In the genomic region with DNA sequence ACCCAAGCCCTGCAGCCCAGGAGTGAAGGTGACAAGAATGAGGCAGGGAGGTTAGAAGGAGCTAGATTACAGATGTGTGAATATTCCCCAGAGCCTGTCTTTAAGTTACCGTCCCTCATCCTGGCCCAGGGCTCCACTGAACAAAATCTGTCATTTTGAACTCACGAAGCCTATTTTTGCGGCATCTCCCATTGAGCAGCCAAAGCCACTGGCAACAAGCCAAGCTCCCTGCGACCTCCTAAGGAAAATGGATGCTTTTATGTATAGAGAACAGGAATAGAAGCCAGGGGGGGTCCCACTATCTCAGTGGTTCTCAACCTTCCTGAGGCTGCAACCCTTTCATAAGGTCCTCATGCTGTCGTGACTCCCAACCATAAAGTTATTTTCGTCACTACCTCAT, we compare ENCODE assay signal across 20 mouse cellular contexts.
A peak's percentile ranks its signal among the peaks of the same experiment; 100 is the strongest.
DNase-seq lines count a peak whose midpoint lies in the region; ATAC-seq and TF ChIP-seq lines count a peak whose summit lies in the region.
"Had no signal": no experiment of that assay in that cellular context is flagged by ENCODE, and none has a peak within 500 bp of the region (broad histone marks: within the 10 kb centered on the region; RNA-seq: fewer than 3 reads in every experiment).

No protein-coding gene starts in this region.

- DNase-seq in forebrain, embryonic 11.5 days (ENCODE audit: low spot score), result no peak
- peak; percentile 82 for DNase-seq in midbrain, embryonic 11.5 days (ENCODE audit: low spot score, missing footprints)
- peak; percentile 52 for DNase-seq in forebrain, embryonic 14.5 days (ENCODE audit: low spot score)
- DNase-seq in forebrain, postnatal 0 days, result no peak
- no peak for DNase-seq in kidney, adult 11 months
- DNase-seq in layer of hippocampus, postnatal 25 days (ENCODE audit: extremely low spot score in 1 of 2, low spot score in 1 of 2), result no peak
- DNase-seq: adrenal gland, postnatal 14 days; cerebellum, adult 18-20 months; cerebellum, adult 9-11 months; gastrocnemius, postnatal 36 days; heart, adult 11 months; heart, postnatal 36 days had no signal

- TF ChIP-seq CTCF in forebrain, postnatal 0 days (IDR thresholded peaks at IDR 0.05; ENCODE audit: low read depth), result no peak

- H3K36me3 ChIP-seq in forebrain, embryonic 13.5 days (ENCODE audit: poor library complexity, severe bottlenecking), result no peaks in the 10 kb centered on the region
- H3K36me3 ChIP-seq in forebrain, embryonic 11.5 days (ENCODE audit: control insufficient read depth, insufficient read depth, low read length), result no peaks in the 10 kb centered on the region
- no peaks in the 10 kb centered on the region for H3K36me3 ChIP-seq in midbrain, embryonic 11.5 days (ENCODE audit: control insufficient read depth, insufficient read depth, low read length)
- no peaks in the 10 kb centered on the region for H3K36me3 ChIP-seq in midbrain, embryonic 15.5 days (replicated peaks)
- no peaks in the 10 kb centered on the region for H3K36me3 ChIP-seq in forebrain, embryonic 14.5 days (ENCODE audit: control insufficient read depth, insufficient read depth, low read length)
- no peaks in the 10 kb centered on the region for H3K36me3 ChIP-seq in forebrain, postnatal 0 days (ENCODE audit: insufficient read depth)
- H3K36me3 ChIP-seq: embryonic facial prominence, embryonic 12.5 days; heart, embryonic 13.5 days; hindbrain, embryonic 12.5 days had no signal

- no peak overlapping the region for H3K4me3 ChIP-seq in forebrain, embryonic 13.5 days
- no peak overlapping the region for H3K4me3 ChIP-seq in forebrain, embryonic 11.5 days (ENCODE audit: low read depth, low read length)
- H3K4me3 ChIP-seq in midbrain, embryonic 11.5 days (ENCODE audit: low read depth, low read length), result no peak overlapping the region
- no peak overlapping the region for H3K4me3 ChIP-seq in midbrain, embryonic 15.5 days
- H3K4me3 ChIP-seq in forebrain, embryonic 14.5 days (ENCODE audit: low read depth, low read length), result no peak overlapping the region
- no peak overlapping the region for H3K4me3 ChIP-seq in forebrain, postnatal 0 days (ENCODE audit: low read depth, low read length)
- H3K4me3 ChIP-seq: embryonic facial prominence, embryonic 12.5 days; heart, embryonic 13.5 days; hindbrain, embryonic 12.5 days had no signal

- 0 out of 2 replicates have a peak overlapping the region, but pooled peaks have one; percentile 1 for H3K4me2 ChIP-seq in forebrain, embryonic 13.5 days
- H3K4me2 ChIP-seq in forebrain, embryonic 11.5 days (ENCODE audit: low read depth, low read length, severe bottlenecking), result no peak overlapping the region
- H3K4me2 ChIP-seq in midbrain, embryonic 11.5 days, result no peak overlapping the region
- H3K4me2 ChIP-seq in midbrain, embryonic 15.5 days, result no peak overlapping the region
- no peak overlapping the region for H3K4me2 ChIP-seq in forebrain, embryonic 14.5 days (ENCODE audit: low read length)
- H3K4me2 ChIP-seq in forebrain, postnatal 0 days (ENCODE audit: low read depth), result no peak overlapping the region
- H3K4me2 ChIP-seq: embryonic facial prominence, embryonic 12.5 days; heart, embryonic 13.5 days; hindbrain, embryonic 12.5 days had no signal

- H3K27me3 ChIP-seq in forebrain, embryonic 13.5 days, result peaks cover 17% of the 10 kb centered on the region; the same call in 1 of the 2 replicates
- no peaks in the 10 kb centered on the region; the same call in 1 of the 2 replicates for H3K27me3 ChIP-seq in forebrain, embryonic 11.5 days (ENCODE audit: control insufficient read depth, insufficient read depth, low read length)
- peaks cover 3% of the 10 kb centered on the region; the same call in 1 of the 2 replicates for H3K27me3 ChIP-seq in midbrain, embryonic 11.5 days (ENCODE audit: control insufficient read depth, insufficient read depth, low read length)
- no peaks in the 10 kb centered on the region for H3K27me3 ChIP-seq in midbrain, embryonic 15.5 days (replicated peaks)
- no peaks in the 10 kb centered on the region for H3K27me3 ChIP-seq in forebrain, embryonic 14.5 days (replicated peaks; ENCODE audit: control insufficient read depth, insufficient read depth, low read length)
- no peaks in the 10 kb centered on the region for H3K27me3 ChIP-seq in forebrain, postnatal 0 days (ENCODE audit: insufficient read depth, low read length)

- H3K9me3 ChIP-seq in forebrain, embryonic 13.5 days (replicated peaks), result 0 out of 2 replicates have a peak, but pooled peaks cover 5% of the 10 kb centered on the region
- no peaks in the 10 kb centered on the region for H3K9me3 ChIP-seq in forebrain, embryonic 11.5 days (ENCODE audit: control insufficient read depth, low read length)
- H3K9me3 ChIP-seq in midbrain, embryonic 11.5 days (ENCODE audit: control insufficient read depth, low read length), result no peaks in the 10 kb centered on the region; the same call in 1 of the 2 replicates
- H3K9me3 ChIP-seq in midbrain, embryonic 15.5 days, result no peaks in the 10 kb centered on the region
- no peaks in the 10 kb centered on the region for H3K9me3 ChIP-seq in forebrain, embryonic 14.5 days (replicated peaks; ENCODE audit: control insufficient read depth, low read length)
- no peaks in the 10 kb centered on the region for H3K9me3 ChIP-seq in forebrain, postnatal 0 days (ENCODE audit: low read length)
- H3K9me3 ChIP-seq: embryonic facial prominence, embryonic 12.5 days; hindbrain, embryonic 12.5 days had no signal

- H3K9ac ChIP-seq in forebrain, embryonic 13.5 days, result no peak overlapping the region
- no peak overlapping the region for H3K9ac ChIP-seq in forebrain, embryonic 11.5 days (ENCODE audit: low read length)
- H3K9ac ChIP-seq in midbrain, embryonic 11.5 days (ENCODE audit: low read length), result no peak overlapping the region
- no peak overlapping the region for H3K9ac ChIP-seq in midbrain, embryonic 15.5 days
- 0 out of 2 replicates have a peak overlapping the region, but pooled peaks have one; percentile 21 for H3K9ac ChIP-seq in forebrain, embryonic 14.5 days (ENCODE audit: low read length)
- peak overlapping the region; percentile 23; the same call in 1 of the 2 replicates for H3K9ac ChIP-seq in forebrain, postnatal 0 days
- H3K9ac ChIP-seq: embryonic facial prominence, embryonic 12.5 days; heart, embryonic 13.5 days; hindbrain, embryonic 12.5 days had no signal

- peak overlapping the region; percentile 25; the same call in 1 of the 2 replicates for H3K27ac ChIP-seq in forebrain, embryonic 13.5 days
- no peak overlapping the region for H3K27ac ChIP-seq in forebrain, embryonic 11.5 days (ENCODE audit: low read depth, low read length)
- H3K27ac ChIP-seq in midbrain, embryonic 11.5 days (ENCODE audit: low read depth, low read length), result no peak overlapping the region
- H3K27ac ChIP-seq in midbrain, embryonic 15.5 days, result no peak overlapping the region
- no peak overlapping the region for H3K27ac ChIP-seq in forebrain, embryonic 14.5 days (ENCODE audit: low read depth, low read length)
- no peak overlapping the region for H3K27ac ChIP-seq in forebrain, postnatal 0 days (ENCODE audit: low read depth, low read length)
- H3K27ac ChIP-seq: embryonic facial prominence, embryonic 12.5 days; heart, embryonic 13.5 days; hindbrain, embryonic 12.5 days had no signal

- WGBS in forebrain, embryonic 13.5 days, result 21% methylated on average over 6 of the region's 6 CpGs
- 70% methylated on average over 6 of the region's 6 CpGs for WGBS in forebrain, embryonic 11.5 days
- WGBS in midbrain, embryonic 11.5 days, result 82% methylated on average over 6 of the region's 6 CpGs
- WGBS in midbrain, embryonic 15.5 days, result 42% methylated on average over 6 of the region's 6 CpGs
- 17% methylated on average over 6 of the region's 6 CpGs for WGBS in forebrain, embryonic 14.5 days
- 20% methylated on average over 6 of the region's 6 CpGs for WGBS in forebrain, postnatal 0 days

- no peak for ATAC-seq in forebrain, embryonic 13.5 days
- no peak for ATAC-seq in forebrain, embryonic 11.5 days (replicated peaks; ENCODE audit: low FRiP score)
- ATAC-seq in midbrain, embryonic 11.5 days (ENCODE audit: low FRiP score), result no peak
- no peak for ATAC-seq in midbrain, embryonic 15.5 days (replicated peaks)
- no peak for ATAC-seq in forebrain, embryonic 14.5 days
- no peak for ATAC-seq in forebrain, postnatal 0 days
- ATAC-seq: activated CD4-positive, CD25-positive, alpha-beta regulatory T cell, adult 4 months; intestine, embryonic 16.5 days; Patski had no signal

- peaks cover 55% of the 10 kb centered on the region for H3K4me1 ChIP-seq in forebrain, embryonic 13.5 days
- peaks cover 18% of the 10 kb centered on the region for H3K4me1 ChIP-seq in forebrain, embryonic 11.5 days (replicated peaks; ENCODE audit: control insufficient read depth, insufficient read depth, low read length)
- peaks cover 9% of the 10 kb centered on the region; the same call in 1 of the 2 replicates for H3K4me1 ChIP-seq in midbrain, embryonic 11.5 days (ENCODE audit: control insufficient read depth, insufficient read depth, low read length)
- H3K4me1 ChIP-seq in midbrain, embryonic 15.5 days, result peaks cover 37% of the 10 kb centered on the region
- H3K4me1 ChIP-seq in forebrain, embryonic 14.5 days (ENCODE audit: control insufficient read depth, insufficient read depth, low read length), result peaks cover 39% of the 10 kb centered on the region
- H3K4me1 ChIP-seq in forebrain, postnatal 0 days (ENCODE audit: insufficient read depth), result peaks cover 28% of the 10 kb centered on the region
- H3K4me1 ChIP-seq: embryonic facial prominence, embryonic 12.5 days; heart, embryonic 13.5 days had no signal

Comparison
In these comparisons a context has a peak if more than half of its experiments do, and no peak if none do; other contexts are left out.
1. H3K9ac ChIP-seq: peak in forebrain, embryonic 14.5 days (single experiment) and forebrain, postnatal 0 days (single experiment); none in forebrain, embryonic 13.5 days (single experiment), forebrain, embryonic 11.5 days (single experiment), midbrain, embryonic 11.5 days (single experiment) and midbrain, embryonic 15.5 days (single experiment).
2. DNase-seq: peak in midbrain, embryonic 11.5 days (single experiment) and forebrain, embryonic 14.5 days (single experiment); none in forebrain, embryonic 11.5 days (single experiment), forebrain, postnatal 0 days (single experiment), kidney, adult 11 months (single experiment) and layer of hippocampus, postnatal 25 days (0 of 2).